Mouse (Mus musculus) bone marrow macrophage, adult 2 months (primary cell): ENCODE measurements around the gene Ptgdr2. TPM values are rescaled to one million over a fixed set of nuclear protein-coding genes. Genes with fewer than 3 reads are reported as not detected.

ENCODE experiments used
- H3K27ac ChIP-seq: 2 replicates; pipeline ENCODE4 v1.5.1; 2012; ENCODE audit warnings: low read depth, low read length; ENCODE audit not compliant: insufficient read depth
- H3K4me1 ChIP-seq: 2 replicates; pipeline ENCODE4 v1.6.1; 2012; ENCODE audit warnings: low read length; ENCODE audit not compliant: control insufficient read depth, insufficient read depth
- H3K4me3 ChIP-seq: 2 replicates; pipeline ENCODE4 v1.5.1; 2012; ENCODE audit warnings: mild to moderate bottlenecking, low read length, moderate library complexity; ENCODE audit not compliant: insufficient read depth
- CTCF ChIP-seq: IDR thresholded peaks from 2 replicates; pipeline ENCODE4 v1.5.1; 2012; ENCODE audit warnings: low read depth, mild to moderate bottlenecking, low read length, moderate library complexity
- POLR2A ChIP-seq: IDR thresholded peaks from 2 replicates; pipeline ENCODE4 v1.6.1; 2012; ENCODE audit warnings: mild to moderate bottlenecking, low read depth, low read length, borderline replicate concordance
- polyA plus RNA-seq: library from polyadenylated mRNA; stranded (reverse); fragments of >200 nt; gene quantifications from 2 replicates; pipeline ENCODE4 v1.2.4, GENCODE M21; 2012; ENCODE audit not compliant: missing spikeins, insufficient read depth, insufficient read length

Gene Ptgdr2
- polyA plus RNA-seq, 1 experiment: not detected

DNA sequence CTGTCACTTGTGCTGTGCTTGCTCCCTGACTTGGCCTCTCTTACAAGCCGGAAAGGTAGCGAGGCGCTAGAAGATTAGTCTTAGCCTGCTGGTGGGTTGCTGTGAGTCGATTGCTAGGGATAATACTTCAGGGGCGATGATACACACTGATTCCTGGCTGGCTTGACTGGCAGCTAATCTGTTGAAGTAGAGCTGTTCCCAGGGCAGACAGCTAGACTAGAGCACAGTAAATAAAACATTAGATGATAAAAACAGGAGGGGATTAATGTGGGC lies 31.3 kb upstream of the Ptgdr2 start:
- Histone ChIP-seq H3K4me1 (peaks cover 4% of the 10 kb centered on the region), H3K4me3 (no peak overlapping the region), H3K27ac (no peak overlapping the region)

DNA sequence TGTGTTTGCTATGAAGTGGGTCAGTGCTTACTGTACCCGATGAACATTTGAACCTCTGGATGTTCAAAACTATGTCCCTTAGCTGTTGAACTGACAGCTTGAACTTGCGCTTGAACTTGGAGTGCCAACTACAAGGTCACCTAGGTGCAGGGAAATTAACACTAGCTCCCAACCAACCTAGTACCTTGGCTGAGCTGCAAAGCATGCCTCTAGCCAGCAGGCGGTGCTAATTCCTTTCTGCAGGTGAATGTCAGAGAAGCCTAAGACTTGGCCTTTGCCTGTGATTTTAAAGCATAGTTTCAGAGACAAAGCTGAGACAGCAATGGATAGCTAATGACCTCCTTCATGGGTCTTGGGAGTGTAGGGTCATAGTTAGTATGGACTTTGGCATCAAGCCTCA lies 29.1 kb upstream of the Ptgdr2 start:
- H3K27ac ChIP-seq: no peak overlapping the region
- H3K4me3 ChIP-seq: no peak overlapping the region
- TF ChIP-seq CTCF (peak; percentile 35; the same call in 1 of the 2 replicates), POLR2A (no peak)
- H3K4me1 ChIP-seq: peaks cover 4% of the 10 kb centered on the region

More for the DNA sequence above, 31.3 kb upstream of the Ptgdr2 start:
- no peak for TF ChIP-seq POLR2A
- TF ChIP-seq CTCF: no peak

DNA sequence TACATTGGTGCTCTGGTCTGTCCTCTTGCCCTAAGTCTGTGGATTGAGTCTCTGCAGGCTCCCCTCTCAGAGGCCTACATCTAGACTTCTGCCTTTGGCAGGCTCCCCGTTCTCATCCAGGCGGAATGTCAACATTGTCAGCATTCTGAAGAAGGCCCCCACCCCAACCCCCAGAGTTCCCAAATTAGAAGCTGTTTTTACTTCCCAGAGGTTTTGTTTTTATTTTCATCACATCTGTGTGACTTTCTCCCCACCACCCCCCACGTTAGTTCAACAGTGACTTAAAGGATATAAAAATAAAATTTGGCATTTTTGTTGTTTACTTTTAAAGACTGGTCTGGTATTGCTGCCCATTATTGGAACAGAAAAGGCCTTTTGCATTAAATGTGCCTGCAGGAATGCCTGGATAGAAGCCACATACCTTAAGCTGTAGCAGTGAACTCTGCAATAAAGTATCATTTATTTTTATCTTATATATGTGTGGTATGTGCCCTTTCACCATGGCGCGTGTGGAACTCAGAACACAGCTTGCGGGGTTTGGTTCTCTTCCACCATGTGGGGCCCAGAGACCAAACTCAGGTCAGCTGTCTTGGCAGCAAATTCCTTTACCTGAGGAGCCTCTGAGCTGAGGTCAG lies 27.8 kb upstream of the Ptgdr2 start:
- no peak for TF ChIP-seq CTCF
- TF ChIP-seq POLR2A: no peak
- peaks cover 11% of the 10 kb centered on the region for H3K4me1 ChIP-seq
- H3K4me3 ChIP-seq: no peak overlapping the region
- no peak overlapping the region for H3K27ac ChIP-seq

DNA sequence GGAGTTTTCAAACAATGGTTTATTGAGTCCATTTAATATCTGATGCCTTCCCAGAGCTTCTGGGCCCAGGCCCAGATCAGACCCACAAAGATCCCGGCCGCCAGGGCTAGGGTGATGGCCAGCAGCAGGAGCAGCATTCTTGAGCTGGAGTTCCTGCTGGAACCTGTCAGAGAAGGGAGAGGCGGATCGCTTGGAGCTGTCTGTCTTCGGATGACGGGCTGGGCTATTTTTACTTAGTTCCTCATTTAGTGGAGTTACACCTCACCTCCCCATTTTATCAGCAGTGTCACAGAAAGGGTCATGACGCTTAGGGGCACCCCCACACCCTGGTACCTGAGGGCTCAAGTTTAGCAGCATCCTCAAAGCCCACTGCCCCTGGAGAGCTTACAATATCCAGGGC lies 22.7 kb upstream of the Ptgdr2 start:
- Histone ChIP-seq H3K27ac (no peak overlapping the region), H3K4me3 (peak overlapping the region; percentile 7; the same call in 1 of the 2 replicates), H3K4me1 (peaks cover 13% of the 10 kb centered on the region)
- no peak for TF ChIP-seq CTCF
- no peak for TF ChIP-seq POLR2A

DNA sequence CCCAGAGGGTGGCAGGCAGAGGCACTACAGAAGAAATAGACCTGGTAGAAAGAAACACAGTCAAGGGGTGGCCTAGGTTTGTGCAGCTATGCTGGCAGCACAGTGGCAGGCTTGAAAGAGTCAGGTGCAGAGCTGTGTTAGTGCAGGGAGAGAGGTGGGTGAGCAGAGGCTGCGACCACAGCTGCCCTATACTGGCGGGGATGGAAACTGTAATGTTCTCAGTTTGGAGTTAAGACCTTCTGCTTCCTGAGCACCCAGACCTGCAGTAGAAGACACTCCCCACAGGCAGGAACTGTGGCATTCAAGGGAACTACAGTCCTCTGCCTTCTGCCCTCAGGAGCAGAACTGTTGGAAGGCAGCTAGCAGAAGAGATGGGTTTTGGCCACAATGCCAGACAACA lies 22.1 kb upstream of the Ptgdr2 start:
- H3K4me1 ChIP-seq: peaks cover 13% of the 10 kb centered on the region
- H3K27ac ChIP-seq: no peak overlapping the region
- no peak overlapping the region for H3K4me3 ChIP-seq
- TF ChIP-seq POLR2A (no peak), CTCF (no peak)

DNA sequence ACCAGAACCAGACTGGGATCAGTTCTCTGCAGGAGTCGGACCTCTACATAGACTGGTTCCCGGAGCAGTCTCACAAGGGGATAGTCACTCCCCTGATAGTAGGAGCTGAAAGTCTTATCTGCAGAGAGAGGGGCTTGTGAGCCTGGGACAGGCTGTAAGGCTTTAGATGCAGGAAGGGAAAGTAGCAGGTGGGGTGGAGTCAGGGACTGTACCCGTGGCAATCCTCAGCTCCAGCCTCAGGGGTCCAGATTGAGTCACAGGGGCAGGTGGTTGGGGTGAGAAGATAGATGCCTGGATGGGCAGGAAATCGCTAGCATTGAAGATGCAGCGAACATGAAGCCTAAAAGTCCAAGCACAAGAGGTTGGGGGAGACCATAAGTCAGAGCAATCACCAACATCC lies 20.5 kb upstream of the Ptgdr2 start:
- Histone ChIP-seq H3K4me1 (peaks cover 19% of the 10 kb centered on the region), H3K4me3 (no peak overlapping the region), H3K27ac (no peak overlapping the region)
- no peak for TF ChIP-seq POLR2A
- no peak for TF ChIP-seq CTCF

DNA sequence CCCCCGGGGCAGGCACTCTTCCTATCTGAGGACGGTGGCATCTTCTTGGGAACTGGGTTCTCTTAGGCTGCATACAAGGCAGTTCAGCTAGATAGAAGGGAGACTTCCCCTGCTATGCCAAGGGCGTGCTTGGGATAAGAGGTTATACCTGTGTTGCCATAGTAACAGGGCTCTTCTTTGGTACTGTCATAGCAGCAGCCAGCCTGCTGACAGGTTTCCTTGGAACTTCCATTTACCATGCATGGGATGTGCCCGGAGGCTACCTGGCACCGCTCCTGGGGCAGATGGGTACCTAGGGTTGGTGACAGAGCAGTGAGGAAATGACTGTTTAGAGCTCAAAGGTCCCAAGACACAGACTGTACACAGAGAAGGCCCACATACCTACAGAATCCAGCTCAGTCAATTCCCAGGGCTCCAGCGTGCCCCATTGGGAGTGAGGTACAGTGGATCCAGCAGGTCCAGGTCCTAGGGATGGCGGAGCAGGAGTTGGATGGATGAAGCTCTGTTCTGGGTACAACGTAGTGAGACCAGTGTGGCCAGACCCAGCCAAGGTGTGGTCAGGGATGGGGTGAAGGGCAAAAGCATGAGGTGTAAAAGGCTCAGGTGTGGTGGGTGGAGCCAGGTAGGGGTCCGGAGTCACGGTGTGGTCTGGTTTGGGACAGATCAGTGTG lies 18.5 kb upstream of the Ptgdr2 start:
- Histone ChIP-seq H3K27ac (no peak overlapping the region), H3K4me3 (no peak overlapping the region), H3K4me1 (peaks cover 19% of the 10 kb centered on the region)
- TF ChIP-seq CTCF: no peak
- no peak for TF ChIP-seq POLR2A

DNA sequence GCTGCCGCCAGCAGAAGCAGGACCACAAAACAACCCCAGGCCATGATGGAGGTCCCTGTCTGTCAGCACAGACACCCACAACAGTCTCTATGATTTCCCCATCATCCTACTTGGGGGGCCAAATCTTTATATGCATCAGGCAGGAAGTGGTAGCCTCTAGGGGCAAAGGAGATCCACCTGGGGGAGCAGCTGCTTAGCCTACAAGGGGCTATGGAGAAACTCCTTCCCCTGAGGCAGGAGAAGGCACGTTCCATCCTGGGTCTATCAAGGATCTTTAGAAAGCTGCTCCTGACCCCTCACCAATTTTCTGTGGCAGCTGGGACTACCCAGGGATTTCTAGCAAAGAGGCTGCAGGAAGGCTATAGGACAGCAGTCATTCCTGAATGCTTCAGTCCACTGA lies 16.4 kb upstream of the Ptgdr2 start, which contains the start of gene Zp1:
Gene Zp1, minus strand, starts transcription at position 101 of the 400 bp plus-strand sequence.
- Histone ChIP-seq H3K4me3 (no peak within 1 kb of the TSS), H3K27ac (no peak within 1 kb of the TSS), H3K4me1 (peaks cover 7% of the 10 kb centered on the region)
- TF ChIP-seq POLR2A (no peak), CTCF (no peak)

DNA sequence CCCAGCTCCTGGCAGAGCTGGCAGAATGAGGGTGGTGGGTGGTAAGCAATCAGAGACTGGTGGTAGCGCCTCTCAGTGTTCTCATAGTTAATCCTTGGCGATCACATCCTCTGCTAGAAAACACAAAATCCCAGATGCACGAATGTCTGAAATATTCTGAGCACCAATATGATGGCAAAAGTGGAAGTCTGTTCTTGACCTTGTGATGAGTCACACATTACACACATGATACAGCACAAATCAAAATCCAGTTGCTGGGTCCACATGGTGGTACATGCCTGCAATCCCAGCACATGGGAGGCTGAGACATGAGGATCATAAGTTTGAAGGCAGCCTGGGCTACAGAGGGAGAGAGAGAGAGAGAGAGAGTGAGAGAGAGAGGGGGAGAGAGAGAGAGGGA lies 15.9 kb upstream of the Ptgdr2 start:
- H3K27ac ChIP-seq: no peak overlapping the region
- H3K4me3 ChIP-seq: no peak overlapping the region
- H3K4me1 ChIP-seq: peaks cover 7% of the 10 kb centered on the region
- no peak for TF ChIP-seq POLR2A
- no peak for TF ChIP-seq CTCF

DNA sequence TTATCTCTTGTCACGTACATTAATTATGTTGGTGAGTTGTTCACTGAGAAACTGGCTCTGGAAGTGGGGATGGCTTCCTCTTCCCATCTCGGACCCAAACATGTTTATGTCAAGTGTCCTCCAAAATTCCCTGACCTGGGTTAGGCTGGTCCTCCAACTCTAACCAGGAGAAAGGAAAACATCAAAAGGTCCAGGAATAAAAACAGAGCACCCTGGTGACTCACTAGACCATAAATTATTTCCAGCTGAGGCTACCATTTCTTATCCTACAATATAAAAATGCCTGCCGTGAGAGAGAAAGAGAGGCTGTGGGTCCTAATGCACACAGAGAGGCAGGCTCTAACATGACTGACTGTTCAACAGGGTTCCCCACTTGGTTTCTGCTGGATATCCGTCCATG lies 12.7 kb upstream of the Ptgdr2 start:
- Histone ChIP-seq H3K4me1 (peaks cover 7% of the 10 kb centered on the region), H3K4me3 (no peak overlapping the region), H3K27ac (no peak overlapping the region)
- TF ChIP-seq CTCF: no peak
- no peak for TF ChIP-seq POLR2A
